ENCODE assay signal across 22 mouse cellular contexts in genomic region chr5:102022018-102022898, GRCm38 (mm10). TPM values are rescaled to one million over a fixed set of nuclear protein-coding genes. Genes with fewer than 3 reads are reported as not detected.
A peak's percentile ranks its signal among the peaks of the same experiment; 100 is the strongest.
DNase-seq lines count a peak whose midpoint lies in the region; ATAC-seq and TF ChIP-seq lines count a peak whose summit lies in the region.
"Had no signal": no experiment of that assay in that cellular context is flagged by ENCODE, and none has a peak within 500 bp of the region (broad histone marks: within the 10 kb centered on the region; RNA-seq: fewer than 3 reads in every experiment).

No protein-coding gene starts in this region.

- H3K4me3 ChIP-seq in gastrocnemius, adult 2 months, result peak overlapping the region; percentile 35
- no peak overlapping the region for H3K4me3 ChIP-seq in kidney, adult 2 months (ENCODE audit: insufficient read depth, low read depth, low read length)
- no peak overlapping the region for H3K4me3 ChIP-seq in kidney, embryonic 14.5 days (ENCODE audit: low read length)
- no peak overlapping the region for H3K4me3 ChIP-seq in midbrain, embryonic 10.5 days
- H3K4me3 ChIP-seq in forebrain, embryonic 14.5 days (ENCODE audit: low read depth, low read length), result no peak overlapping the region
- H3K4me3 ChIP-seq: erythroblast, embryonic 14.5 days; forebrain, embryonic 15.5 days; layer of hippocampus, adult 2 months; limb, embryonic 15.5 days; liver, embryonic 15.5 days had no signal

- no peak for ATAC-seq in kidney, embryonic 14.5 days (ENCODE audit: low FRiP score, low TSS enrichment)
- ATAC-seq in forebrain, embryonic 14.5 days, result no peak
- ATAC-seq: forebrain, embryonic 15.5 days had no signal

- TF ChIP-seq POLR2A in kidney, adult 2 months (IDR thresholded peaks at IDR 0.05; ENCODE audit: low read depth, low read length), result no peak

- peaks cover 11% of the 10 kb centered on the region; the same call in 1 of the 2 replicates for H3K4me1 ChIP-seq in kidney, adult 2 months (ENCODE audit: control insufficient read depth, insufficient read depth, low read length)
- no peaks in the 10 kb centered on the region for H3K4me1 ChIP-seq in kidney, embryonic 14.5 days (ENCODE audit: control insufficient read depth, insufficient read depth, low read length)
- no peaks in the 10 kb centered on the region for H3K4me1 ChIP-seq in midbrain, embryonic 10.5 days
- H3K4me1 ChIP-seq in forebrain, embryonic 14.5 days (ENCODE audit: control insufficient read depth, insufficient read depth, low read length), result no peaks in the 10 kb centered on the region
- H3K4me1 ChIP-seq: forebrain, embryonic 15.5 days; limb, embryonic 15.5 days; liver, embryonic 15.5 days had no signal

- no peaks in the 10 kb centered on the region for H3K9me3 ChIP-seq in kidney, embryonic 14.5 days (ENCODE audit: control insufficient read depth, low read length)
- no peaks in the 10 kb centered on the region for H3K9me3 ChIP-seq in midbrain, embryonic 10.5 days (replicated peaks)
- no peaks in the 10 kb centered on the region for H3K9me3 ChIP-seq in forebrain, embryonic 14.5 days (replicated peaks; ENCODE audit: control insufficient read depth, low read length)
- H3K9me3 ChIP-seq: forebrain, embryonic 15.5 days; limb, embryonic 15.5 days; liver, embryonic 15.5 days had no signal

- H3K27ac ChIP-seq in gastrocnemius, adult 2 months, result peak overlapping the region; percentile 53; the same call in 1 of the 2 replicates
- peak overlapping the region; percentile 32 for H3K27ac ChIP-seq in kidney, adult 2 months (ENCODE audit: insufficient read depth, low read depth, low read length)
- no peak overlapping the region for H3K27ac ChIP-seq in kidney, embryonic 14.5 days (ENCODE audit: low read depth, low read length)
- no peak overlapping the region for H3K27ac ChIP-seq in midbrain, embryonic 10.5 days (replicated peaks)
- no peak overlapping the region for H3K27ac ChIP-seq in forebrain, embryonic 14.5 days (ENCODE audit: low read depth, low read length)
- H3K27ac ChIP-seq: forebrain, embryonic 15.5 days; hindbrain, embryonic 14.5 days; layer of hippocampus, adult 2 months; limb, embryonic 15.5 days; liver, embryonic 15.5 days; macrophage had no signal

- H3K36me3 ChIP-seq in kidney, adult 2 months (ENCODE audit: control insufficient read depth, insufficient read depth, low read length), result no peaks in the 10 kb centered on the region
- H3K36me3 ChIP-seq in kidney, embryonic 14.5 days (ENCODE audit: control insufficient read depth, insufficient read depth, low read length), result peaks cover 24% of the 10 kb centered on the region
- H3K36me3 ChIP-seq in midbrain, embryonic 10.5 days, result peaks cover 88% of the 10 kb centered on the region
- H3K36me3 ChIP-seq in forebrain, embryonic 14.5 days (ENCODE audit: control insufficient read depth, insufficient read depth, low read length), result peaks cover 24% of the 10 kb centered on the region

- intact Hi-C loops in gastrocnemius, adult 2 months (cut with DNase I), result no loop called here
- intact Hi-C loops in gastrocnemius, postnatal 14 days (cut with DNase I; ENCODE audit: low total_unique reads), result no loop called here

- 43% methylated on average over 16 of the region's 16 CpGs for WGBS in kidney, adult 2 months
- WGBS in kidney, embryonic 14.5 days, result 86% methylated on average over 16 of the region's 16 CpGs
- 92% methylated on average over 16 of the region's 16 CpGs for WGBS in midbrain, embryonic 10.5 days
- 85% methylated on average over 16 of the region's 16 CpGs for WGBS in forebrain, embryonic 14.5 days

- H3K9ac ChIP-seq in kidney, embryonic 14.5 days (ENCODE audit: low read depth, low read length), result no peak overlapping the region
- H3K9ac ChIP-seq in forebrain, embryonic 14.5 days (ENCODE audit: low read length), result no peak overlapping the region
- H3K9ac ChIP-seq: forebrain, embryonic 15.5 days; hindbrain, embryonic 14.5 days; limb, embryonic 15.5 days; liver, embryonic 15.5 days had no signal

- no peak overlapping the region for H3K4me2 ChIP-seq in kidney, embryonic 14.5 days (replicated peaks; ENCODE audit: low read depth, low read length)
- no peak overlapping the region for H3K4me2 ChIP-seq in forebrain, embryonic 14.5 days (ENCODE audit: low read length)
- H3K4me2 ChIP-seq: forebrain, embryonic 15.5 days; heart, embryonic 11.5 days; hindbrain, embryonic 14.5 days; limb, embryonic 15.5 days; liver, embryonic 15.5 days; midbrain, embryonic 11.5 days had no signal

- DNase-seq in gastrocnemius, adult 2 months, result no peak
- DNase-seq in gastrocnemius, postnatal 14 days, result no peak
- DNase-seq in kidney, adult 2 months, result peak; percentile 81
- peak; percentile 64 for DNase-seq in kidney, postnatal 14 days
- DNase-seq in midbrain, embryonic 10.5 days (ENCODE audit: low spot score), result no peak
- no peak for DNase-seq in forebrain, embryonic 14.5 days (ENCODE audit: low spot score)
- DNase-seq: B cell, adult 2 months; cerebellum, adult 2 months; heart, postnatal 36 days; right cerebral cortex, postnatal 14 days; spleen, adult 18-20 months; thymus, postnatal 36 days had no signal

- TF ChIP-seq CTCF in gastrocnemius, adult 2 months (IDR thresholded peaks at IDR 0.05), result no peak
- TF ChIP-seq CTCF in kidney, adult 2 months (conservative IDR thresholded peaks at IDR 0.05; ENCODE audit: insufficient read depth, insufficient read length, low read depth, low read length), result no peak

- no peaks in the 10 kb centered on the region for H3K27me3 ChIP-seq in kidney, adult 2 months (replicated peaks; ENCODE audit: control insufficient read depth, insufficient read depth, low read length)
- H3K27me3 ChIP-seq in kidney, embryonic 14.5 days (ENCODE audit: control insufficient read depth, insufficient read depth, low read length), result no peaks in the 10 kb centered on the region
- no peaks in the 10 kb centered on the region for H3K27me3 ChIP-seq in midbrain, embryonic 10.5 days (ENCODE audit: low read depth, poor library complexity, severe bottlenecking)
- H3K27me3 ChIP-seq in forebrain, embryonic 14.5 days (replicated peaks; ENCODE audit: control insufficient read depth, insufficient read depth, low read length), result no peaks in the 10 kb centered on the region
- H3K27me3 ChIP-seq: forebrain, embryonic 15.5 days; limb, embryonic 15.5 days; liver, embryonic 15.5 days had no signal

RNA-seq across cellular contexts. Expression of gene Wdfy3, which starts 47.5 kb away (rescaled TPM):
- 10 to 100 TPM; 20.0 to 23.9 TPM for total RNA-seq in gastrocnemius, adult 2 months (2021)
- 10 to 100 TPM; 21.5 to 23.0 TPM for total RNA-seq in gastrocnemius, postnatal 14 days (2021)
- polyA plus RNA-seq in kidney, adult 2 months (2012; rRNA removed), result 39.7 and 49.2 TPM in 2 replicates
- 20.2 and 27.7 TPM in 2 replicates for polyA plus RNA-seq in kidney, embryonic 14.5 days (2014; fragmentation: Nextera tagmentation; extraction: Ambion mirVana)
- polyA plus RNA-seq in midbrain, embryonic 10.5 days (2016; fragmentation: Nextera tagmentation; extraction: Ambion mirVana), result 18.2 and 22.7 TPM in 2 replicates
- 15.3 and 22.6 TPM in 2 replicates for polyA plus RNA-seq in forebrain, embryonic 14.5 days (2014; fragmentation: Nextera tagmentation; extraction: Ambion mirVana)

Comparison
In these comparisons a context has a peak if more than half of its experiments do, and no peak if none do; other contexts are left out.
1. H3K27ac ChIP-seq: peak in gastrocnemius, adult 2 months (single experiment) and kidney, adult 2 months (single experiment); none in kidney, embryonic 14.5 days (single experiment), midbrain, embryonic 10.5 days (single experiment) and forebrain, embryonic 14.5 days (single experiment).
2. DNase-seq: peak in kidney, adult 2 months (single experiment) and kidney, postnatal 14 days (single experiment); none in gastrocnemius, adult 2 months (single experiment), gastrocnemius, postnatal 14 days (single experiment), midbrain, embryonic 10.5 days (single experiment) and forebrain, embryonic 14.5 days (single experiment).